Comparison of ENCODE assay signal across 14 mouse cellular contexts in the genomic region with DNA sequence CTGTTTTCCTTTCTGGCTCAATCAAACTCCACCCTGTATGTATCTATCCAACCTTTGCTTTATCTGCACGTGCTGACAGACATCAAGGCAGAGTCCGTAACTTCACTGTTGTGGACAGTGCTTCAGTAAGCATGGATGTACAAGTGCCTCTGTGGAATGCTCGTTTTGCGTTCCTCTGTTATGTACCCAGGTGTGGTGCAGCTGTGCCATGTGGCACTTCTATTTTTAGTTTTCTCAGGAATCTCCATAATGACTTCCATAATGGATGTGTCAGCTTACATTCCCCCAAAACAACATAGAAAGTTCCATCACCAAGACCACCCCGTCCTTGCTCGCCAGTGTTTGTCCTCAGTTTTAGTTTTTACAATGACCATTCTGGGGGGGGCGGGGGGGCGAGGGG.
"Had no signal": no experiment of that assay in that cellular context is flagged by ENCODE, and none has a peak within 500 bp of the region (broad histone marks: within the 10 kb centered on the region; RNA-seq: fewer than 3 reads in every experiment).

No protein-coding gene starts in this region.

- H3K9me3 ChIP-seq: kidney, embryonic 15.5 days; liver, embryonic 13.5 days; midbrain, embryonic 10.5 days; neural tube, embryonic 15.5 days had no signal

- H3K27ac ChIP-seq: kidney, embryonic 15.5 days; liver, embryonic 13.5 days; midbrain, embryonic 10.5 days; neural tube, embryonic 15.5 days; stomach, postnatal 0 days had no signal

- H3K27me3 ChIP-seq: kidney, embryonic 15.5 days; liver, embryonic 13.5 days; neural tube, embryonic 15.5 days had no signal

- H3K4me3 ChIP-seq: kidney, embryonic 15.5 days; liver, embryonic 13.5 days; midbrain, embryonic 10.5 days; myocyte; neural tube, embryonic 15.5 days had no signal

- DNase-seq: kidney, adult 2 months; kidney, postnatal 14 days; layer of hippocampus, adult 9-11 months; layer of hippocampus, postnatal 36 days; liver; liver, embryonic 13.5 days; liver, postnatal 0 days; midbrain, embryonic 14.5 days; right cerebral cortex, adult 18-20 months had no signal

- H3K4me1 ChIP-seq: neural tube, embryonic 15.5 days had no signal

- H3K36me3 ChIP-seq: kidney, embryonic 15.5 days; liver, embryonic 13.5 days; midbrain, embryonic 10.5 days; neural tube, embryonic 15.5 days had no signal
